ENCODE assay signal across 12 mouse cellular contexts in the genomic region with DNA sequence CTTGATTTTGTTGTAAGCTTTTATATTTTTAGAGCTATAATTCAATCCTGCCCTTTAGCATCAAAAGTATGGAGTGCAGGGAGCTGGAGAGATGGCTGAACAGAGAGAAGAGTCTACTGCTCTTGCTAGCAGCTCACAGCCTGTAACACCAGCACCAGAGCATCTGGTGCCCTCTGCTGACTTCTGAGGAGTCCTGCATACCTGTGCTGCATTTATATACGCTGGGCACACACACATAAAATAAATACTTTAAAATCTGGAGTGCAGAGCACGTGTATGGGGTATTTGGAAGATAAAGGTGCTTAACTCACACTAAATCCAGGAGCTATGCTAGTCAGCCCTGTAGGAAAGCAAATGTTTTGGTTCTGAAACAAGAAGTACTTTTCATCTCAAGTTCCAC. TPM values are rescaled to one million over a fixed set of nuclear protein-coding genes. Genes with fewer than 3 reads are reported as not detected.
A peak's percentile ranks its signal among the peaks of the same experiment; 100 is the strongest.
DNase-seq lines count a peak whose midpoint lies in the region; ATAC-seq and TF ChIP-seq lines count a peak whose summit lies in the region.
"Had no signal": no experiment of that assay in that cellular context is flagged by ENCODE, and none has a peak within 500 bp of the region (broad histone marks: within the 10 kb centered on the region; RNA-seq: fewer than 3 reads in every experiment).

No protein-coding gene starts in this region.

- no peaks in the 10 kb centered on the region for H3K36me3 ChIP-seq in forebrain, embryonic 14.5 days (ENCODE audit: control insufficient read depth, insufficient read depth, low read length)
- H3K36me3 ChIP-seq in forebrain, embryonic 15.5 days = no peaks in the 10 kb centered on the region
- H3K36me3 ChIP-seq in liver, embryonic 14.5 days (replicated peaks; ENCODE audit: control insufficient read depth, insufficient read depth, low read depth) = no peaks in the 10 kb centered on the region
- H3K36me3 ChIP-seq in liver, embryonic 12.5 days = peaks cover 6% of the 10 kb centered on the region; the same call in 1 of the 2 replicates
- H3K36me3 ChIP-seq: heart, embryonic 12.5 days had no signal

- H3K9ac ChIP-seq in forebrain, embryonic 14.5 days (ENCODE audit: low read length) = no peak overlapping the region
- no peak overlapping the region for H3K9ac ChIP-seq in forebrain, embryonic 15.5 days (replicated peaks)
- no peak overlapping the region for H3K9ac ChIP-seq in liver, embryonic 14.5 days (replicated peaks)
- no peak overlapping the region for H3K9ac ChIP-seq in liver, embryonic 12.5 days
- H3K9ac ChIP-seq: heart, embryonic 12.5 days had no signal

- no peak overlapping the region for H3K4me2 ChIP-seq in forebrain, embryonic 14.5 days (ENCODE audit: low read length)
- no peak overlapping the region for H3K4me2 ChIP-seq in forebrain, embryonic 15.5 days (replicated peaks)
- no peak overlapping the region for H3K4me2 ChIP-seq in liver, embryonic 14.5 days (ENCODE audit: low read depth)
- no peak overlapping the region for H3K4me2 ChIP-seq in liver, embryonic 12.5 days
- H3K4me2 ChIP-seq: heart, embryonic 12.5 days had no signal

- 57% methylated on average over 2 of the region's 2 CpGs for WGBS in forebrain, embryonic 14.5 days
- WGBS in forebrain, embryonic 15.5 days = 52% methylated on average over 2 of the region's 2 CpGs
- 36% methylated on average over 2 of the region's 2 CpGs for WGBS in liver, embryonic 14.5 days (ENCODE audit: insufficient replicate concordance)
- WGBS in liver, embryonic 12.5 days (ENCODE audit: insufficient replicate concordance) = 36% methylated on average over 2 of the region's 2 CpGs

- H3K27me3 ChIP-seq in forebrain, embryonic 14.5 days (replicated peaks; ENCODE audit: control insufficient read depth, insufficient read depth, low read length) = no peaks in the 10 kb centered on the region
- H3K27me3 ChIP-seq in forebrain, embryonic 15.5 days = no peaks in the 10 kb centered on the region
- H3K27me3 ChIP-seq in liver, embryonic 14.5 days (ENCODE audit: control insufficient read depth, insufficient read depth, low read length) = no peaks in the 10 kb centered on the region
- no peaks in the 10 kb centered on the region for H3K27me3 ChIP-seq in liver, embryonic 12.5 days (replicated peaks)
- H3K27me3 ChIP-seq: heart, embryonic 12.5 days had no signal

- no peaks in the 10 kb centered on the region for H3K9me3 ChIP-seq in forebrain, embryonic 14.5 days (replicated peaks; ENCODE audit: control insufficient read depth, low read length)
- no peaks in the 10 kb centered on the region for H3K9me3 ChIP-seq in forebrain, embryonic 15.5 days
- no peaks in the 10 kb centered on the region for H3K9me3 ChIP-seq in liver, embryonic 14.5 days (ENCODE audit: control insufficient read depth, low read length)
- H3K9me3 ChIP-seq in liver, embryonic 12.5 days (replicated peaks) = no peaks in the 10 kb centered on the region
- H3K9me3 ChIP-seq: heart, embryonic 12.5 days had no signal

- peak; percentile 22 for DNase-seq in forebrain, embryonic 14.5 days (ENCODE audit: low spot score)
- no peak for DNase-seq in liver, embryonic 14.5 days (ENCODE audit: low read depth in 3 of 3, low spot score in 3 of 3)
- DNase-seq in MN1 (ENCODE audit: low spot score) = peak; percentile 33
- no peak for DNase-seq in cerebellum, adult 18-20 months
- DNase-seq in heart, adult 11 months = no peak
- DNase-seq: cerebellum, adult 8-10 months; kidney, adult 8-10 months had no signal

- TF ChIP-seq CTCF in liver, embryonic 14.5 days (IDR thresholded peaks at IDR 0.05; ENCODE audit: low read depth) = peak; percentile 55

- ATAC-seq in forebrain, embryonic 14.5 days = no peak
- ATAC-seq in forebrain, embryonic 15.5 days (replicated peaks) = no peak
- no peak for ATAC-seq in liver, embryonic 14.5 days (ENCODE audit: insufficient read depth)
- no peak for ATAC-seq in liver, embryonic 12.5 days
- ATAC-seq in hematopoietic stem cell, adult 5-6 weeks (replicated peaks in 1 of 2; ENCODE audit: insufficient read depth in 1 of 2, low FRiP score in 2 of 2, low TSS enrichment in 1 of 2, low read depth in 1 of 2, poor library complexity in 2 of 2, severe bottlenecking in 2 of 2) = 0 out of 4 replicates have a peak, but pooled peaks have one; percentile 27 to 30

- TF ChIP-seq EP300 in liver, embryonic 14.5 days (IDR thresholded peaks at IDR 0.05; ENCODE audit: low read depth) = no peak

- H3K4me3 ChIP-seq in forebrain, embryonic 14.5 days (ENCODE audit: low read depth, low read length) = no peak overlapping the region
- no peak overlapping the region for H3K4me3 ChIP-seq in forebrain, embryonic 15.5 days
- no peak overlapping the region for H3K4me3 ChIP-seq in liver, embryonic 14.5 days (ENCODE audit: insufficient read depth in 1 of 2, low read depth in 2 of 2, low read length in 2 of 2)
- H3K4me3 ChIP-seq in liver, embryonic 12.5 days = no peak overlapping the region
- H3K4me3 ChIP-seq: heart, embryonic 12.5 days had no signal

- no peak overlapping the region for H3K27ac ChIP-seq in forebrain, embryonic 14.5 days (ENCODE audit: low read depth, low read length)
- no peak overlapping the region for H3K27ac ChIP-seq in forebrain, embryonic 15.5 days (replicated peaks)
- H3K27ac ChIP-seq in liver, embryonic 14.5 days = no peak overlapping the region
- H3K27ac ChIP-seq in liver, embryonic 12.5 days = no peak overlapping the region

- 0 out of 2 replicates have a peak, but pooled peaks cover 4% of the 10 kb centered on the region for H3K4me1 ChIP-seq in forebrain, embryonic 14.5 days (ENCODE audit: control insufficient read depth, insufficient read depth, low read length)
- H3K4me1 ChIP-seq in forebrain, embryonic 15.5 days = peaks cover 7% of the 10 kb centered on the region; the same call in 1 of the 2 replicates
- 0 out of 4 replicates have a peak, but pooled peaks cover 0 to 2% of the 10 kb centered on the region in 2 experiments for H3K4me1 ChIP-seq in liver, embryonic 14.5 days (replicated peaks; ENCODE audit: control insufficient read depth in 2 of 2, insufficient read depth in 2 of 2, low read length in 1 of 2)
- peaks cover 34% of the 10 kb centered on the region; the same call in 1 of the 2 replicates for H3K4me1 ChIP-seq in liver, embryonic 12.5 days

RNA-seq across cellular contexts. Expression of a gene that starts 33.0 kb away (rescaled TPM):
- polyA plus RNA-seq in forebrain, embryonic 14.5 days (2014; fragmentation: Nextera tagmentation; extraction: Ambion mirVana) = 7.7 and 10.7 TPM in 2 replicates
- polyA plus RNA-seq in forebrain, embryonic 15.5 days (2015; fragmentation: Nextera tagmentation; extraction: Ambion mirVana) = 15.8 and 15.9 TPM in 2 replicates
- polyA plus RNA-seq in liver, embryonic 14.5 days (2012; rRNA removed) = 10.3 and 10.4 TPM in 2 replicates
- 6.6 and 7.3 TPM in 2 replicates for polyA plus RNA-seq in liver, embryonic 14.5 days (2014; fragmentation: Nextera tagmentation; extraction: Ambion mirVana)
- 14.4 TPM in 2 replicates for polyA plus RNA-seq in liver, embryonic 12.5 days (2016; fragmentation: Nextera tagmentation; extraction: Ambion mirVana)
- total RNA-seq in hematopoietic stem cell, adult 5-6 weeks (2017) = 7.3 and 7.5 TPM in 2 replicates

RNA-seq across cellular contexts. Expression of a gene that starts 59.0 kb away (rescaled TPM):
- polyA plus RNA-seq in forebrain, embryonic 14.5 days (2014; fragmentation: Nextera tagmentation; extraction: Ambion mirVana) = 0.30 and 0.32 TPM in 2 replicates
- 0.46 and 0.47 TPM in 2 replicates for polyA plus RNA-seq in forebrain, embryonic 15.5 days (2015; fragmentation: Nextera tagmentation; extraction: Ambion mirVana)
- 0.61 and 0.63 TPM in 2 replicates for polyA plus RNA-seq in liver, embryonic 14.5 days (2012; rRNA removed)
- 0.24 and 0.44 TPM in 2 replicates for polyA plus RNA-seq in liver, embryonic 14.5 days (2014; fragmentation: Nextera tagmentation; extraction: Ambion mirVana)
- 0.89 TPM in 2 replicates for polyA plus RNA-seq in liver, embryonic 12.5 days (2016; fragmentation: Nextera tagmentation; extraction: Ambion mirVana)
- total RNA-seq in hematopoietic stem cell, adult 5-6 weeks (2017) = 0.50 and 0.89 TPM in 2 replicates
- polyA plus RNA-seq: forebrain, embryonic 11.5 days had no signal

Comparison
In these comparisons a context has a peak if more than half of its experiments do, and no peak if none do; other contexts are left out.
1. ATAC-seq: peak in hematopoietic stem cell, adult 5-6 weeks (2 of 2); none in forebrain, embryonic 14.5 days (single experiment), forebrain, embryonic 15.5 days (single experiment), liver, embryonic 14.5 days (single experiment) and liver, embryonic 12.5 days (single experiment).
2. DNase-seq: peak in forebrain, embryonic 14.5 days (single experiment) and MN1 (single experiment); none in liver, embryonic 14.5 days (0 of 3), cerebellum, adult 18-20 months (0 of 2) and heart, adult 11 months (single experiment).